Mouse (Mus musculus): ENCODE results near the gene Ppwd1. TPM values are rescaled to one million over a fixed set of nuclear protein-coding genes. Genes with fewer than 3 reads are reported as not detected.
"Not testable (repeated sequence)": the region's sequence is repeated elsewhere in the genome, so short reads cannot be mapped to it uniquely, and the experiment has no call there.

Gene Ppwd1
- total RNA-seq (2022): 1 to 10 TPM; 5.8 to 6.3 (median 6.1) TPM

GRCm38 (mm10) chr13:104228384-104229066 lies at the start of gene Ppwd1, which contains the start of gene Cenpk:
Gene Ppwd1 (minus strand): TSS chr13:104228843.
Gene Cenpk (plus strand): TSS chr13:104228611.
- DNase-seq (ENCODE audit: low spot score): peak; percentile 96

GRCm38 (mm10) chr13:104258997-104259396 lies 30.4 kb upstream of the Ppwd1 start:
- DNase-seq (ENCODE audit: low spot score): no peak

GRCm38 (mm10) chr13:104229181-104229580 lies 538 bp upstream of the Ppwd1 start:
- DNase-seq (ENCODE audit: low spot score): no peak

- no peak for DNase-seq (ENCODE audit: low spot score)
These were observed 1.2 kb downstream of the Ppwd1 start for GRCm38 (mm10) chr13:104227478-104227877.

GRCm38 (mm10) chr13:104204313-104204712 lies 24.3 kb downstream of the Ppwd1 start:
- no peak for DNase-seq (ENCODE audit: low spot score)

GRCm38 (mm10) chr13:104195891-104196290 lies 32.8 kb downstream of the Ppwd1 start:
- not testable (repeated sequence) for DNase-seq (ENCODE audit: low spot score)

- DNase-seq (ENCODE audit: low spot score): no peak
These were observed 41.3 kb downstream of the Ppwd1 start for GRCm38 (mm10) chr13:104187357-104187756.

GRCm38 (mm10) chr13:104179176-104179888 lies 49.3 kb downstream of the Ppwd1 start:
- no peak for DNase-seq (ENCODE audit: low spot score)

GRCm38 (mm10) chr13:104178650-104179121 lies 50.0 kb downstream of the Ppwd1 start, which contains the start of gene Trim23:
Gene Trim23 (plus strand): TSS chr13:104178797.
- peak; percentile 97 for DNase-seq (ENCODE audit: low spot score)

- DNase-seq (ENCODE audit: low spot score): no peak
These were observed 50.6 kb downstream of the Ppwd1 start, which contains the start of gene Trappc13 for GRCm38 (mm10) chr13:104177796-104178649. Gene Trappc13 (minus strand): TSS chr13:104178469.

- DNase-seq (ENCODE audit: low spot score): no peak
These were observed 51.8 kb downstream of the Ppwd1 start for GRCm38 (mm10) chr13:104176874-104177273.

GRCm38 (mm10) chr13:104172498-104172897 lies 56.1 kb downstream of the Ppwd1 start:
- DNase-seq (ENCODE audit: low spot score): no peak

- no peak for DNase-seq (ENCODE audit: low spot score)
These were observed 56.9 kb downstream of the Ppwd1 start for GRCm38 (mm10) chr13:104171711-104172110.

- no peak for DNase-seq (ENCODE audit: low spot score)
These were observed 73.0 kb downstream of the Ppwd1 start for GRCm38 (mm10) chr13:104155686-104156085.

Other genes with a start within 250 kb of the Ppwd1 start
- gene Nln, start 119.2 kb downstream of the Ppwd1 start, total RNA-seq (2022): 10 to 100 TPM; 10.5 to 13.8 (median 11.0) TPM
- under 1 TPM; 0.60 to 0.84 (median 0.71) TPM for gene Sgtb, start 119.1 kb downstream of the Ppwd1 start, total RNA-seq (2022)
- gene Trappc13, start 50.4 kb downstream of the Ppwd1 start, total RNA-seq (2022): 10 to 100 TPM; 31.9 to 35.7 (median 33.3) TPM
- gene Trim23, start 50.0 kb downstream of the Ppwd1 start, total RNA-seq (2022): 10 to 100 TPM; 20.9 to 23.7 (median 22.7) TPM
- gene Cenpk, start 232 bp downstream of the Ppwd1 start, total RNA-seq (2022): under 1 TPM in 1 of 4 experiments, not detected in 3; 0.35 TPM
- 1 to 10 TPM; 2.3 to 3.8 (median 2.8) TPM for gene Adamts6, start 59.0 kb upstream of the Ppwd1 start, total RNA-seq (2022)

Measured in heart, adult 8-10 months (tissue).